Mouse (Mus musculus): ENCODE data around the gene Ppp1r15b. TPM values are rescaled to one million over a fixed set of nuclear protein-coding genes. Genes with fewer than 3 reads are reported as not detected.
A peak's percentile ranks its signal among the peaks of the same experiment; 100 is the strongest.

Ppp1r15b gene
- total RNA-seq, 1 experiment = 97.0 TPM

DNA sequence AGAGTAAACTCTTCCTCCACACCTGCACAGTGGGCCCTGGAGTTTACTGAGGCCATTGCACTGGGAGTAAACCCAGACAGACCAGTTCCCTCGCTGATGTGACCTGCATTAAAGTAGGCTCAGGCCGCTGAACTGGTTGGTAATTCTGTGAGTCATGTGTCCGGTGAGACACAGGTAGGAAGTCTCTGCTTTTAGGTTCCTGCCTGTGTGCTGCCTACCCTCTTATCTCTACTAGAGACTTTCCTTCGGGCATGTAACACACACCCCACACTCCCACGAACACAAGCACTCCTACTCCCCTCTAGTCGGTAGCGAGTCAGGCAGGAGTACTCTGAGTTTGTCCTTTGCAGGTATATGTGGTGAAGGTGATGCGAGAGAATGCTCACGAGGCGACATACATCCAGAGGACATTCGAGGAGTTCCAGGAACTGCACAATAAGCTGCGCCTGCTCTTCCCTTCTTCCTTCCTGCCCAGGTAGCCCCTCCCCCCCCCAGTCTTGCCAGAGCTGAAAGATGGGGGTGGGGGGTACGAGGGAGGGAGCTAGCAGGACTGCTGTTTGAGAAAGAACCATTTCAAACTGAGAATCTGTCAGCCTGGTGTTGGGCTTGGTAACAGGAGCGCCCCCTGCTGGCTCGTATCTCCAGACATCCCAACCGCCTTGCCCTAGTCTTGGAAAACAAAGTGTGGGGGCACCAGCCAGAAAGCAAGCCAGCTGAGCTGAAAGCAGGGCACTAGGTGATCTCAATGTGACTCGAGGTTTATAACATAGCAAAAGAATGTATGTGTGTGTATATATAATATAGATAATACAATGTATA is 29.8 kb upstream of the Ppp1r15b start:
- in situ Hi-C loops (cut with MboI; ENCODE audit: low sequenced_read_pairs in 2 of 2, unreplicated experiment in 2 of 2) = no loop called here
- peaks cover 4 to 15% of the 10 kb centered on the region in 2 experiments for H3K4me1 ChIP-seq (ENCODE audit: control insufficient read depth in 2 of 2, insufficient read depth in 2 of 2, low read length in 2 of 2, poor library complexity in 1 of 2)
- peaks cover 13% of the 10 kb centered on the region for H3K36me3 ChIP-seq (ENCODE audit: control insufficient read depth, insufficient read depth, low read length, poor library complexity, severe bottlenecking)
- H3K4me3 ChIP-seq (ENCODE audit: insufficient read depth in 1 of 2, low read depth in 1 of 2, low read length in 2 of 2, poor library complexity in 1 of 2, severe bottlenecking in 1 of 2) = peak overlapping the region; percentile 44 to 54; a peak in 3 of 4 replicates
- H3K9ac ChIP-seq (ENCODE audit: insufficient read depth, low read depth, low read length, poor library complexity, severe bottlenecking) = peak overlapping the region; percentile 13
- DNase-seq (ENCODE audit: low read depth, low spot score) = peak; percentile 86
- no peak for TF ChIP-seq ZNF384 (IDR thresholded peaks at IDR 0.05; ENCODE audit: low read depth, low read length)
- no peak for TF ChIP-seq MAFK (IDR thresholded peaks at IDR 0.05; ENCODE audit: insufficient read depth, low read depth, low read length)
- TF ChIP-seq HCFC1 (IDR thresholded peaks at IDR 0.05; ENCODE audit: borderline replicate concordance, insufficient read depth, low read length) = 0 out of 2 replicates have a peak, but pooled peaks have one; percentile 25
- no peak for TF ChIP-seq CHD2 (IDR thresholded peaks at IDR 0.05; ENCODE audit: low read depth, low read length)
- peak; percentile 36; the same call in 1 of the 2 replicates for TF ChIP-seq ZC3H11A (IDR thresholded peaks at IDR 0.05; ENCODE audit: borderline replicate concordance, low read depth, low read length)
- no peaks in the 10 kb centered on the region for H3K9me3 ChIP-seq (ENCODE audit: control insufficient read depth, insufficient read depth, low read depth, low read length)
- H3K27ac ChIP-seq (ENCODE audit: insufficient read depth, low read depth, low read length, poor library complexity, severe bottlenecking) = peak overlapping the region; percentile 26

DNA sequence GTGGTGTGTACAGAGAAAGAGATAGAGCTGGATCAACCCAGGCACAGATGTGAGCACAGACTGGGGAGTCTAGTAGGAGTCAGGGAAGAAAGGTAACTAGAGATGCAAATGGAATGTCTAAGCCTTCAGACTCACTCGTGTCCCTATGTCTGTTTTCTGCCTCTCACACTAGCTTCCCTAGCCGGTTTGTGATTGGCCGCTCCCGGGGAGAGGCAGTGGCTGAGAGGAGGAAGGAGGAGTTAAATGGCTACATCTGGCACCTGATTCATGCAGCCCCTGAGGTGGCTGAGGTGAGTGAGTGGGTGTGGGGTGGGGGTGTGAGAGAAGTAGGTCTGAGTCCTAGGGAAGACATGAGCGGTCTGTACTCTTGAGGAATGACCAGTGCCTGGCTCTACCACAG is 28.8 kb upstream of the Ppp1r15b start:
- TF ChIP-seq ZNF384 (IDR thresholded peaks at IDR 0.05; ENCODE audit: low read depth, low read length) (no peak), ZC3H11A (IDR thresholded peaks at IDR 0.05; ENCODE audit: borderline replicate concordance, low read depth, low read length) (no peak), HCFC1 (IDR thresholded peaks at IDR 0.05; ENCODE audit: borderline replicate concordance, insufficient read depth, low read length) (no peak), CHD2 (IDR thresholded peaks at IDR 0.05; ENCODE audit: low read depth, low read length) (no peak), MAFK (IDR thresholded peaks at IDR 0.05; ENCODE audit: insufficient read depth, low read depth, low read length) (no peak)
- Histone ChIP-seq H3K9ac (ENCODE audit: insufficient read depth, low read depth, low read length, poor library complexity, severe bottlenecking) (peak overlapping the region; percentile 16; the same call in 1 of the 2 replicates), H3K36me3 (ENCODE audit: control insufficient read depth, insufficient read depth, low read length, poor library complexity, severe bottlenecking) (peaks cover 13% of the 10 kb centered on the region), H3K27ac (ENCODE audit: insufficient read depth, low read depth, low read length, poor library complexity, severe bottlenecking) (no peak overlapping the region), H3K9me3 (ENCODE audit: control insufficient read depth, insufficient read depth, low read depth, low read length) (no peaks in the 10 kb centered on the region), H3K4me1 (ENCODE audit: control insufficient read depth in 2 of 2, insufficient read depth in 2 of 2, low read length in 2 of 2, poor library complexity in 1 of 2) (peaks cover 2 to 13% of the 10 kb centered on the region in 2 experiments; a peak in 3 of 4 replicates), H3K4me3 (ENCODE audit: insufficient read depth in 1 of 2, low read depth in 1 of 2, low read length in 2 of 2, poor library complexity in 1 of 2, severe bottlenecking in 1 of 2) (no peak overlapping the region)
- in situ Hi-C loops (cut with MboI; ENCODE audit: low sequenced_read_pairs in 2 of 2, unreplicated experiment in 2 of 2) = no loop called here
- DNase-seq (ENCODE audit: low read depth, low spot score) = no peak

DNA sequence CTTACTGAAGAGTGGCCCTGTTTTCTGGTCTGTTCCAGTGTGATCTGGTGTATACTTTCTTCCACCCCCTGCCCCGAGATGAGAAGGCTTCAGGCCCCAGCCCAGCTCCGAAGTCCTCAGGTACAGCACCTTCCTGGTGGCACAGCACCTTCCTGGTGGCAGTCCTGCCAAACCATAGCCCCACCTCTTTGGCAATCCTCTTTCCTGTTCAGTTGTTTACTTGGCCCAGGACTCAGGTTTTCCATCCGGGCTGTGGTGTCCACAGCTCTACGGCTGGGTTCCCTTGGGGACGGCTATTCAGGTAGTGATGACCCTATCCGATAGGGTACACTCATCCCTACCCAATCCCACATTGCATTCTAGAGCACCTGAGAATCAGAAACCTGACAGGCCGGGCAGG is 27.6 kb upstream of the Ppp1r15b start:
- no peak for DNase-seq (ENCODE audit: low read depth, low spot score)
- in situ Hi-C loops (cut with MboI; ENCODE audit: low sequenced_read_pairs in 2 of 2, unreplicated experiment in 2 of 2) = no loop called here
- H3K4me1 ChIP-seq (ENCODE audit: control insufficient read depth in 2 of 2, insufficient read depth in 2 of 2, low read length in 2 of 2, poor library complexity in 1 of 2) = peaks cover 2 to 11% of the 10 kb centered on the region in 2 experiments; a peak in 3 of 4 replicates
- H3K9ac ChIP-seq (ENCODE audit: insufficient read depth, low read depth, low read length, poor library complexity, severe bottlenecking) = no peak overlapping the region
- H3K27ac ChIP-seq (ENCODE audit: insufficient read depth, low read depth, low read length, poor library complexity, severe bottlenecking) = no peak overlapping the region
- no peak overlapping the region for H3K4me3 ChIP-seq (ENCODE audit: insufficient read depth in 1 of 2, low read depth in 1 of 2, low read length in 2 of 2, poor library complexity in 1 of 2, severe bottlenecking in 1 of 2)
- H3K36me3 ChIP-seq (ENCODE audit: control insufficient read depth, insufficient read depth, low read length, poor library complexity, severe bottlenecking) = peaks cover 13% of the 10 kb centered on the region
- TF ChIP-seq ZNF384 (IDR thresholded peaks at IDR 0.05; ENCODE audit: low read depth, low read length) = no peak
- no peaks in the 10 kb centered on the region for H3K9me3 ChIP-seq (ENCODE audit: control insufficient read depth, insufficient read depth, low read depth, low read length)

DNA sequence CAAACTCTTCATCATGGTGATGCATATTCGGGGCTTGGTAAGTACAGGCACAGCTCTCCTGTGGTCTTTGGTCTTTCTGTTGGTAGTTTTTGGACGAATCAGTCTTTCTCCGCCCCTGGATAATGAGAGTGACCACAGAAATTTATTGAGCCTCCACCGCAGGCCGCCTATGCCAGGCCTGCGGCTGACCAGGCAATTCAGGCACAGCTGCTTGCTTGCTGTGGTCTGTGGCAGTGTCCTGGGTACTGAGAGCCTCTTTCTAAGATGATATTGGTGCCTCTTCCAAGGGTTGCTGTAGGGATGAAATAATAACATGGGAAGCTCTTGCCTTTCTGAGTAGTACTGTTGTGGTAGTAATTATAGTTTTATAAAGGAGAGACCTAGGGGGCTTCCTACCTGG is 27.1 kb upstream of the Ppp1r15b start:
- no peak for DNase-seq (ENCODE audit: low read depth, low spot score)
- Histone ChIP-seq H3K9ac (ENCODE audit: insufficient read depth, low read depth, low read length, poor library complexity, severe bottlenecking) (no peak overlapping the region), H3K27ac (ENCODE audit: insufficient read depth, low read depth, low read length, poor library complexity, severe bottlenecking) (no peak overlapping the region), H3K9me3 (ENCODE audit: control insufficient read depth, insufficient read depth, low read depth, low read length) (no peaks in the 10 kb centered on the region), H3K4me1 (ENCODE audit: control insufficient read depth in 2 of 2, insufficient read depth in 2 of 2, low read length in 2 of 2, poor library complexity in 1 of 2) (peaks cover 2 to 11% of the 10 kb centered on the region in 2 experiments; a peak in 3 of 4 replicates), H3K4me3 (ENCODE audit: insufficient read depth in 1 of 2, low read depth in 1 of 2, low read length in 2 of 2, poor library complexity in 1 of 2, severe bottlenecking in 1 of 2) (no peak overlapping the region), H3K36me3 (ENCODE audit: control insufficient read depth, insufficient read depth, low read length, poor library complexity, severe bottlenecking) (peaks cover 12% of the 10 kb centered on the region)
- no peak for TF ChIP-seq MAFK (IDR thresholded peaks at IDR 0.05; ENCODE audit: insufficient read depth, low read depth, low read length)
- no peak for TF ChIP-seq HCFC1 (IDR thresholded peaks at IDR 0.05; ENCODE audit: borderline replicate concordance, insufficient read depth, low read length)
- in situ Hi-C loops (cut with MboI; ENCODE audit: low sequenced_read_pairs in 2 of 2, unreplicated experiment in 2 of 2) = no loop called here
